Mouse (Mus musculus) layer of hippocampus, postnatal 14 days (tissue): ENCODE measurements around the gene Cldnd2. TPM values are rescaled to one million over a fixed set of nuclear protein-coding genes. Genes with fewer than 3 reads are reported as not detected.

ENCODE experiments used
- DNase-seq, 2 experiments: peaks; one replicate each; pipeline ENCODE4 v3.0.0; 2021 to 2022; ENCODE audit warnings: low spot score in 2 of 2, mixed read lengths in 1 of 2
- total RNA-seq, 2 experiments: library from RNA; stranded (reverse); gene quantifications; 2 replicates each; pipeline ENCODE4 v1.2.3; 2021

Cldnd2 gene
- total RNA-seq, 2 experiments from 2014 or later = not detected

DNA sequence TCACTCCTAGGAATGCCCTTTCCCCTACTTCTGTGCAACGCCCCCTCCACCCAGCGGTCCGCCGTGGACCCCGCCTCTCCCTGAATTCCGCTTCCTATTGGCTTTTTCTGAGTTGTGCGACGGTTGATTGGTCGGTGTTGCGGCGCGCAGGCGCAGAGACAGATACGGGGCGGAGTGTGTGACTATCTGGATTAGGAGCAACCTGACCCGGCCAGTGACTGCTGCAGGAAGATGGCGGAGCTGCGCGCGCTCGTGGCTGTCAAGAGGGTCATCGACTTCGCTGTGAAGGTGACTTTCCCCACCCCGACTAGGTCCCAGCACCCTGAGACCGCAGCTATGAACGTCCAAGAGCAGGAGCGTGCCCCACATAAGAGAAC is 3.3 kb downstream of the Cldnd2 start, which contains the start of the genes Etfb and Gm45233:
Etfb (plus strand) TSS at position 167 of the 377 bp plus-strand sequence.
Gm45233 (plus strand) TSS at position 212 of the 377 bp plus-strand sequence.
- peak; percentile 89 to 97 for DNase-seq

- no peak for DNase-seq
Measured at GRCm38 (mm10) chr7:43447801-43448200, 7.2 kb downstream of the Cldnd2 start.

DNA sequence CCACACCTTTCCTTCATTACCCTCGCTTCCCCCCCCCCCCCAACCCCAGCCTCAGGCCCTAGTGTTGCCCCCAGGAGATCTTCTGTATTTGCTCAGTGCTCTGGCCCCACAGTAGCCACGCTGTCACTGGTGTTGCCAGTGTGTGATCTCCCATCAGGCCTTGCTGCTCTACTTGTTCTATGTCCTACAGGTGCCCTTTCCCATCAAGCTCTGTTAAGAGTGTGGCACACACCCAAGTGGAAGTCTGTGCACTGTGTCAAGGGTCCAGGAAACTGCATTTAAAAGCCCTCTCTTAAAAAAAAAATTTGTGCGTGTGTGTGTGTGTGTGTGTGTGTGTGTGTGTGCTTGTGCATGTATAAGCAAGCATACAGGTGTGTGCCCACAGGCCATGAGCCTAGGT is 7.7 kb downstream of the Cldnd2 start:
- DNase-seq = no peak

GRCm38 (mm10) chr7:43449811-43450210 is 9.2 kb downstream of the Cldnd2 start:
- DNase-seq = no peak

DNA sequence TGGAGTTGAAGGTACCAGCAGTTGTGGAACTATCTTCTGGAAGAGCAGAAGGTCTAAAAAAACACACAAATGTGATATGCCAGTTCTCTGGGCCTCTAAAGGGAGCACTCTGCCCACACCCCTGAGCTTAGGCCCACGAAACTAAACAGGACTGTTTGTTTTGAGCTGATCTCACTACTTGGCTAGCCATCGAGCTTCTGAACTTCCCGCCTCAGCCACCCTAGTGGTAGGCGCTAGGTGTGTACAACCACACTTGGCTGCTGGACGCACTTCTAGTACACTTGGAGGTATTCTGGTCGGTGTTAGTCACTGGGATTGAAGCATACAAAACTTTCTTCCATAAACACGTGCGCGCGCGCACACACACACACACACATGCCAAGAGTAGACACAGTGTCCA is 11.1 kb downstream of the Cldnd2 start:
- DNase-seq = no peak

- DNase-seq = no peak
Measured at GRCm38 (mm10) chr7:43452609-43453008, 12.0 kb downstream of the Cldnd2 start.

GRCm38 (mm10) chr7:43453599-43454355 is 13.2 kb downstream of the Cldnd2 start:
- DNase-seq = no peak

DNA sequence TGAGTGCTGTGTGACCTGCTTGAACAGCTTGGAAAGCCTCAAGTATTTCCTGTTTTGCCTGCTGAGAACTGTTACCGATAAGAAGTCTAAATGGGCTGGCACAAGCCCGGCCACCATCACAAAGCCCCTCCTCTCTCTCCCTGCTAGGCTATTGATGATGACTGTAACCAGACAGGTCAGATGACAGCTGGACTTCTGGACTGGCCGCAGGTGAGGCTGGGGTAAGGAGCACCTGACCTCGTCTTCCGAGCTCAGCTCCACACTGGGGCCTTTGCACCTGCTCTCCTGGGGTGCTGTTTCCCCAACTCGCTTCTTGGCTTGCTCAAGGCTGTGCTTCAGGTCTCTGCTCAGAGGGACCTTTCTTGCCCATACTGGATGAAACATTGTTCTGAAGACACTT is 13.8 kb downstream of the Cldnd2 start:
- no peak for DNase-seq

- no peak for DNase-seq
Measured at GRCm38 (mm10) chr7:43462851-43463250, 22.3 kb downstream of the Cldnd2 start, which contains the start of gene Vsig10l. Gene Vsig10l, plus strand, starts transcription at chr7:43463151.

DNA sequence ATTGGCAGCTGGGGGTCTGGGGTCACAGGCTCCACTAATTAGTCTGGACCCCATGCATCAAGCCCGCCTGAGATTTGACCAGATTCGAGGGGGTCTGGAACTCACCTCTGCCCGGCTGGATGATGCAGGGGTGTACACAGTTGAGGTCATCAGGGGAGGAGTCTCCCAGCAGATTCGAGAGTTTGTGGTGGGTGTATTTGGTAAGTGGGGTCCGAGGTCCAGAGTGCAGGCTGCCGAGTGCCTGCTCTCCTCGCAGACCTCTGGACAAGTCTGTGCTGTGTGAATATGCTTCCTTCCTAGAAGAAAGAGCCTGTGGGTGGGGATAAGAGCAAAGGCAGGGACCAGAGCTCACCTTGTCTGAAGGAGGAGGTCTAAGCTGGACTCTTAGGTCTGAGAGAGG is 23.4 kb downstream of the Cldnd2 start:
- DNase-seq = no peak

DNA sequence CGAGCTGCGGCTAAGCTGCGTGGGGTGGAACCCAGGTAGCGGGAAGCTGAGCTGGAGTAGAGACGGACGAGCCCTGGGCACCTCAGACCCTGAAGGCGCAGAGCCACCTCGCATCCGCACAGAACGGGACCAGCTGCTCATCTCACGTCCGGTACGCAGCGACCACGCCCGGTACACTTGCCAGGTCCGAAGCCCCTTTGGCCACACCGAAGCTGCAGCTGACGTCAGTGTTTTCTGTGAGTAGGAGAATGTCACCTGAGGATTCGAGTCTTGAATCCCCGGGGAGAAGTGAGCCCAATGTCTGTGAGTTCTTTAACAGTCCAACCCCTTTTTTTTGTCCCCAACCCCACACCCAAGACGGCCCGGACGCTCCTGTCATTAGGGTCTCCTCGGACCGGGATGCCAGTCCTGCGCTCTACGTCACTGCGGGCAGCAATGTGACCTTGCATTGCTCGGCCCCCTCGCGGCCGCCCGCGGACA is 24.3 kb downstream of the Cldnd2 start:
- DNase-seq = no peak

DNA sequence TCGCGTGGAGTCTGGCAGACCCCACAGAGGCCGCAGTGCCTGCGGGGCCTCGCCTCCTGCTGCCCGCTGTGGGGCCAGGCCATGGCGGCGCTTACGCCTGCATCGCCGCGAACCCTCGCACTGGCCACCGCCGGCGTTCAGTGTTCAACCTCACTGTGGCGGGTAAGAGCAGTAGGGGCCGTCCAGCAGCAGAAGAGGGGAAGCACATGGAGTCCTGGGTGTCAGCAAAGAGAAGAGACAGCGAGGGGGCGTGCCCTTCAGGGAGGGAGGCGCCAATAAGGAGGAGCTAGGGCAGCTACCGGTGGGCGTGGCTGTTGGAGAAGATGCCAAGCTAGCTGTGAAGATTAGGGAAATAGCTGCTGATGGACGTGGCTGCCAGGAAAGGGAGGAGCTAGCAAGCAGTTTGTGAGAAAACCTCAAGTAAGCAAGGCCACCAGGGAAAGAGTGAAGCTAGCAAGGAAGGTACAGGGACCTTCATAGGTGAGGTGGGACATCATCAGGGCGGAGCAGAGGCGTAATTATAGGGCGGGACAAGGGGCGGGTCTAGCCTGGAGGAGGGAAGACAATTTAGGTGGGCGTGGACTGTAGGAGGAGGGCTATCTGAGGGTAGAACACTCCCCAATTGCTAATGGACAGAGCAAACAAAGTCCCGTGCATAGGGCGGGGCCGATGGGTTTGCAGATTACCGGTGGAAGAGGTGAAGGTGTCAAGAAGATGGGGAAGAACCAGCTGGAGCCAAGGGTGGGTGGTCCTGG is 24.9 kb downstream of the Cldnd2 start:
- peak; percentile 77 to 81 for DNase-seq

- peak; percentile 67 to 74 for DNase-seq
Measured at GRCm38 (mm10) chr7:43466099-43466694, 25.6 kb downstream of the Cldnd2 start.

GRCm38 (mm10) chr7:43470373-43470772 is 29.8 kb downstream of the Cldnd2 start:
- no peak for DNase-seq

- DNase-seq = no peak
Measured at GRCm38 (mm10) chr7:43475706-43476105, 35.1 kb downstream of the Cldnd2 start.

DNA sequence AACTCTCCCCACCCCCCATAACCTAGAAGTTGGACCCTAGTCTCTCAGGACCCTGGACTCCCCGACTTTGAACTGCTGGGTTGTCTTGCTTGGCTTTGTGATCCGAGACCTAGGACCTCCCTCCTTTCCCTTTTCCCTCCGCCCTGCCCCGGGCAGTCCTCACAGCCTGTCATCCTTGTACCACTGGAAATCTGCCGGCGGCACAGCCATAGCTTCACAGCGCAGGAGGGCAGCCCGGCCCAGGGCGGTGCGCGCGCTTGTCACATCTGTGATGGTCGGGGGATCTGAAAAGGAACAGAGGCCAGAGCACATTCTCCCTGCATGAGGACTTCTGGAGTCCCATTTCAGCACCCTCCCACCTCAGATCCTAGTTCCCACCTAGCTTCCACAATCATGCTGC is 35.8 kb downstream of the Cldnd2 start:
- no peak for DNase-seq

GRCm38 (mm10) chr7:43481191-43481590 is 40.6 kb downstream of the Cldnd2 start:
- DNase-seq = no peak

DNA sequence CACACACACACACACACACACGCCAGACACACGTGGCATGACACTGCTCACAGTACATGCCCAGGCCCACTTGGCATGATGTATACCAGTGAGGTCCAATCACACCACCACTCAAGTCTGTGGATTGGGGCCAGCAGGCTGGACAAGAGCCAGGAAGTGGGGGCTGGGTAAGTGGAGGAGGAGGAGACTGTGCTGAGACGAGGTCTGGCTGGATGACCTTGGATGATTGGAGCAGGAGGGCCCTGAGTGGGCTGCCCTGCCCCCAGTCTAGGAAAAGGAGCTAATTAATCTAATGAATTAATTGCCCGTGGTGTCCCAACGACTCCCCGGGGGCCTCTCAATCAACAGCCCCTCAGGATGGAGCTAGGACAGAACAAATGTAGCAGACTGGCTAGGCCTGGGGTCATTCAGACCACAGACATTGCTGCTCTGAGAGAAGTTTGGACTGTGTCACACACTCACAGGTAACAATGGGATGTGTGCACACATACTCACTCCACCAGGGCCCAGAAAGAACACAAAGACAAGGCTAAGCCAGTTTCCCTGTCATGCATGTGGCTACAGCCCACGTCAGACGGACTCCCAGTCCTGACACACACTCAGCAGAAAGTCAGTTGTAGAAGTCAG is 41.6 kb downstream of the Cldnd2 start:
- DNase-seq = no peak

- DNase-seq = no peak
Measured at GRCm38 (mm10) chr7:43483236-43483635, 42.7 kb downstream of the Cldnd2 start.

GRCm38 (mm10) chr7:43488646-43489045 is 48.1 kb downstream of the Cldnd2 start:
- no peak for DNase-seq

GRCm38 (mm10) chr7:43489631-43490125 is 49.1 kb downstream of the Cldnd2 start, which contains the start of gene Iglon5:
Gene Iglon5, minus strand, starts transcription at chr7:43490075.
- DNase-seq = peak in 1 of 2 experiments; percentile 39
